Mouse (Mus musculus) bone marrow macrophage, adult 2 months (primary cell): ENCODE results near the gene Qtrt2.

ENCODE experiments used
- CTCF ChIP-seq: IDR thresholded peaks from 2 replicates; pipeline ENCODE4 v1.5.1; 2012; ENCODE audit warnings: low read depth, mild to moderate bottlenecking, low read length, moderate library complexity
- POLR2A ChIP-seq: IDR thresholded peaks from 2 replicates; pipeline ENCODE4 v1.6.1; 2012; ENCODE audit warnings: mild to moderate bottlenecking, low read depth, low read length, borderline replicate concordance

DNA sequence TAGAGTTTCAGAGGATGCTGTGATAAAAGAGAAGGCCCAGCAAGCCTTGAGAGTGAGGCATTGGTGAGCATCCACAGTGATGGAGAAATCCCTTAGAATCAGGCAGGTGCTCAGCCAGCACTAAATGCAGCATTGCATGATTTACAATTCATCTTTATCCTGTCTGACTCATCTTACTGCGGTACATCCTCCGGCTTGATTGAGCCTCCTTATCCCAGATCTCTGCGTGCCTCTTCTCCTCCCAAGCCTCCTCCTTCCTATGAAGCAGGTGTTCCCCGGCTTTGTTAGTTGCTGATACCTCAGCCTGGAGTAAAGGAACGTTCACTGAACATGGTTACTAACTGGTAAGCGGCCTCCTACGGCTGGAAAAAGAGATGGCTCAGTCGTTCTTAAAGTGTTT lies 32.1 kb downstream of the Qtrt2 start:
- TF ChIP-seq CTCF (no peak), POLR2A (no peak)
